Mouse (Mus musculus) stomach, postnatal 0 days (tissue): ENCODE data around the gene Abcc6. TPM values are rescaled to one million over a fixed set of nuclear protein-coding genes. Genes with fewer than 3 reads are reported as not detected.

Experiments used
- ATAC-seq: fragments of 200-750 bp; cut with Nextera tagmentation; 2 replicates; pipeline ENCODE4 v1.8.0; 2017; ENCODE audit not compliant: low FRiP score, low TSS enrichment
- DNase-seq: peaks from one replicate; pipeline ENCODE4 v3.0.0-alpha.2; 2016; ENCODE audit warnings: low spot score
- H3K27ac ChIP-seq: fragments of 300-500 bp; sonication (generic); replicated peaks from 2 replicates; pipeline ENCODE4 v1.5.1; 2014; ENCODE audit warnings: mild to moderate bottlenecking, control low read depth
- H3K27me3 ChIP-seq: fragments of 300-500 bp; sonication (generic); 2 replicates; pipeline ENCODE4 v1.6.1; 2014; ENCODE audit warnings: low read length; ENCODE audit not compliant: control insufficient read depth, insufficient read depth
- H3K36me3 ChIP-seq: fragments of 300-500 bp; sonication (generic); 2 replicates; pipeline ENCODE4 v1.6.1; 2014; ENCODE audit warnings: low read length, mixed read lengths; ENCODE audit not compliant: control insufficient read depth, insufficient read depth
- H3K4me1 ChIP-seq: fragments of 300-500 bp; sonication (generic); replicated peaks from 2 replicates; pipeline ENCODE4 v1.6.1; 2014; ENCODE audit warnings: antibody characterized with exemption; ENCODE audit not compliant: control insufficient read depth, insufficient read depth
- H3K4me2 ChIP-seq: fragments of 300-500 bp; sonication (generic); replicated peaks from 2 replicates; pipeline ENCODE4 v1.6.1; 2014; ENCODE audit warnings: low read depth, mild to moderate bottlenecking, control low read depth, moderate library complexity
- H3K4me3 ChIP-seq: fragments of 300-500 bp; sonication (generic); 2 replicates; pipeline ENCODE4 v1.5.1; 2014; ENCODE audit warnings: low read depth, low read length, control low read depth
- H3K9ac ChIP-seq: fragments of 300-500 bp; sonication (generic); 2 replicates; pipeline ENCODE4 v1.6.1; 2014; ENCODE audit warnings: mild to moderate bottlenecking, low read length, control low read depth, mixed read lengths
- H3K9me3 ChIP-seq: fragments of 300-500 bp; sonication (generic); 2 replicates; pipeline ENCODE4 v1.6.1; 2016; ENCODE audit warnings: low read length; ENCODE audit not compliant: control insufficient read depth
- CTCF ChIP-seq: IDR thresholded peaks from 2 replicates; pipeline ENCODE4 v1.5.1; 2016; ENCODE audit warnings: antibody characterized with exemption, low read depth, mild to moderate bottlenecking, moderate library complexity
- EP300 ChIP-seq: optimal IDR thresholded peaks from 2 replicates; pipeline ENCODE3; 2016; ENCODE audit warnings: antibody characterized with exemption
- WGBS: fragments of 180-500 bp; shearing (Covaris S2); extraction: QIAGEN DNeasy Blood & Tissue Kit; methylation state at CpG from one replicate; pipeline ENCODE4 v1.1.7; 2014; 5-methylcytosine and 5-hydroxymethylcytosine counted together
- polyA plus RNA-seq: library from polyadenylated mRNA; unstranded; fragments of >200 nt; fragmentation: Nextera tagmentation; extraction: Ambion mirVana; gene quantifications from 2 replicates; pipeline ENCODE4 v1.2.1, GENCODE M21; 2015

Gene Abcc6
- polyA plus RNA-seq, 1 experiment from 2014 or later: 0.44 TPM

- no peak overlapping the region for H3K4me3 ChIP-seq
- TF ChIP-seq EP300 (no peak), CTCF (no peak)
- WGBS: 76% methylated on average over 9 of the region's 9 CpGs
- H3K9ac ChIP-seq: no peak overlapping the region
- no peak overlapping the region for H3K27ac ChIP-seq
- no peaks in the 10 kb centered on the region for H3K27me3 ChIP-seq
- H3K4me2 ChIP-seq: no peak overlapping the region
- no peaks in the 10 kb centered on the region for H3K9me3 ChIP-seq
- no peaks in the 10 kb centered on the region for H3K36me3 ChIP-seq
- no peak for DNase-seq
- no peaks in the 10 kb centered on the region for H3K4me1 ChIP-seq
- ATAC-seq: no peak
Observed at GRCm38 (mm10) chr7:46025436-46025835, 4.7 kb downstream of the Abcc6 start.

DNA sequence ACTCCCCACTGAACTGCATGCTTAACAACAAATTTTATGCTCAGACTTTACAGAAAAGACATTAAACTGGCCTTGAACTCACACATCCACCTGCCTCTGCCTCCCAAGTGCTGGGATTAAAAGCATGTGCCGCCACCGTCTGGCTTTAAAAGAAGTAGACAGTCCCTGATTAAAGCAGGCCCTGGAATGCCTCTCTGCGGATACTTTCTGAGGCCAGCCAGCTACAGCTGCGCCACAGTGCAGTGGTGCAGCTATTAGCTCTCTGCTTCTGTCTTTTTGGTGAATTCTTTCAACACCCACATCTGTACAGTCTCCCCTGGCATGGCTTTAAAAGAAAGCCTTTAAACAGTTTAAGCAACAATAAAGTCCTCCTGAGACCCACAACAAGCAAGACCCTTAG lies 8.2 kb downstream of the Abcc6 start:
- 40% methylated on average over 4 of the region's 4 CpGs for WGBS
- Histone ChIP-seq H3K27me3 (no peaks in the 10 kb centered on the region), H3K4me3 (no peak overlapping the region), H3K9me3 (no peaks in the 10 kb centered on the region), H3K36me3 (no peaks in the 10 kb centered on the region), H3K4me2 (no peak overlapping the region), H3K9ac (no peak overlapping the region), H3K27ac (no peak overlapping the region), H3K4me1 (no peaks in the 10 kb centered on the region)
- no peak for DNase-seq
- ATAC-seq: no peak
- TF ChIP-seq CTCF (no peak), EP300 (no peak)

DNA sequence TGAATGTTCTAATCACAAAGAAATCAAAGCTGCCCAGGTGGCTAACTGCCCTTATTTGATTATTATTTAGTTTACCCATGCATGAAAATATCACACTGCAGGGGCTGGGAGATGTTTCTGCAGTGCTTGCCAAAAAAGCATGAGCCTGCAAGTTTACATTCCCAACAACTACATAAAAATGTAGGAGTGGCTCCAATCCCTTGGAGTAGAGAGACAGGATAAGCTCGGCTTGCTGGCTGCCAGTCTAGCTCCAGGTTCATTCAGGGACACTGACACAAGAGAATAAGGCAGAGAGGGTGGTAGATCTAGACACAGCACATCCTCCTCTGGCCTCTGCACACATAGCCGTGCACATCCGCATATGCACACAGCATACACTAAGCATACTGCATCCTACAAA lies 10.5 kb downstream of the Abcc6 start:
- no peaks in the 10 kb centered on the region for H3K9me3 ChIP-seq
- H3K27me3 ChIP-seq: no peaks in the 10 kb centered on the region
- WGBS: 44% methylated on average over 3 of the region's 3 CpGs
- no peak overlapping the region for H3K9ac ChIP-seq
- H3K36me3 ChIP-seq: no peaks in the 10 kb centered on the region
- H3K4me2 ChIP-seq: no peak overlapping the region
- H3K4me1 ChIP-seq: no peaks in the 10 kb centered on the region
- TF ChIP-seq CTCF: no peak
- no peak for TF ChIP-seq EP300
- H3K4me3 ChIP-seq: no peak overlapping the region
- H3K27ac ChIP-seq: no peak overlapping the region
- DNase-seq (no peak), ATAC-seq (0 out of 2 replicates have a peak, but pooled peaks have one; percentile 35)

- Histone ChIP-seq H3K4me3 (no peak overlapping the region), H3K27ac (peak overlapping the region; percentile 53; the same call in 1 of the 2 replicates), H3K9ac (no peak overlapping the region), H3K4me1 (no peaks in the 10 kb centered on the region), H3K4me2 (no peak overlapping the region), H3K27me3 (no peaks in the 10 kb centered on the region), H3K9me3 (no peaks in the 10 kb centered on the region), H3K36me3 (no peaks in the 10 kb centered on the region)
- ATAC-seq: peak; percentile 84
- WGBS: 16% methylated on average over 9 of the region's 9 CpGs
- TF ChIP-seq EP300: no peak
- TF ChIP-seq CTCF: no peak
- DNase-seq: peak; percentile 79
Observed at GRCm38 (mm10) chr7:46013266-46014010, 16.7 kb downstream of the Abcc6 start.

DNA sequence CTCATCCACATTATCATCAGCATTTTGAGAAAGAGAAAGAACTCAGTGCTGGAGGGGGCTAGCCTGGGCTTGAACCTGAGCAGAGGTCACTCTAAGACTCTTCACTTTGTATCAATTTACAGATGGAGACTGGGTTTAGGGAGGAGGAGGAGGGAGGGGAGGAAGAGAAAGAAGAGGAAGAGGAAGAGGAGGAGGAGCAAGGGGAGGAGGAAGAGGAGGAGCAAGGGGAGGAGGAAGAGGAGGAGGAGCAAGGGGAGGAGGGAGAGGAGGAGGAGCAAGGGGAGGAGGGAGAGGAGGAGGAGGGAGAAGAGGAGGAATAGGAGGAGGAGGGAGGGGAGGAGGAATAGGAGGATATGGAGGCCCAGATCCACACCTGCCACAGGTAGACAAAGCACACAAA lies 18.0 kb downstream of the Abcc6 start:
- H3K36me3 ChIP-seq: no peaks in the 10 kb centered on the region
- TF ChIP-seq CTCF (no peak), EP300 (no peak)
- H3K27me3 ChIP-seq: no peaks in the 10 kb centered on the region
- no peak overlapping the region for H3K9ac ChIP-seq
- H3K4me1 ChIP-seq: no peaks in the 10 kb centered on the region
- no peaks in the 10 kb centered on the region for H3K9me3 ChIP-seq
- no peak overlapping the region for H3K4me2 ChIP-seq
- DNase-seq (no peak), ATAC-seq (no peak)
- H3K4me3 ChIP-seq: no peak overlapping the region
- H3K27ac ChIP-seq: no peak overlapping the region

- Histone ChIP-seq H3K4me2 (no peak overlapping the region), H3K27me3 (no peaks in the 10 kb centered on the region), H3K4me1 (no peaks in the 10 kb centered on the region), H3K9ac (no peak overlapping the region), H3K36me3 (no peaks in the 10 kb centered on the region), H3K4me3 (no peak overlapping the region), H3K9me3 (no peaks in the 10 kb centered on the region), H3K27ac (no peak overlapping the region)
- no peak for TF ChIP-seq EP300
- peak; percentile 91 for TF ChIP-seq CTCF
- DNase-seq: peak; percentile 72
- 5% methylated on average over 5 of the region's 5 CpGs for WGBS
- peak; percentile 45; the same call in 1 of the 2 replicates for ATAC-seq
Observed at GRCm38 (mm10) chr7:46009578-46009977, 20.5 kb downstream of the Abcc6 start.
